Mouse (Mus musculus) embryonic facial prominence, embryonic 10.5 days (tissue): ENCODE data around the gene Ccdc138. TPM values are rescaled to one million over a fixed set of nuclear protein-coding genes. Genes with fewer than 3 reads are reported as not detected.
A peak's percentile ranks its signal among the peaks of the same experiment; 100 is the strongest.

Source experiments
- DNase-seq: peaks from one replicate; pipeline ENCODE4 v3.0.0-alpha.2; 2017; ENCODE audit warnings: low spot score
- H3K27ac ChIP-seq: fragments of 300-500 bp; sonication (generic); replicated peaks from 2 replicates; pipeline ENCODE4 v1.5.1; 2016; ENCODE audit warnings: mild to moderate bottlenecking
- H3K27me3 ChIP-seq: fragments of 300-500 bp; sonication (generic); replicated peaks from 2 replicates; pipeline ENCODE4 v1.6.1; 2016; ENCODE audit warnings: low read depth, mild to moderate bottlenecking; ENCODE audit not compliant: poor library complexity, severe bottlenecking
- H3K36me3 ChIP-seq: fragments of 300-500 bp; sonication (generic); replicated peaks from 2 replicates; pipeline ENCODE4 v1.6.1; 2016; ENCODE audit warnings: mild to moderate bottlenecking, moderate library complexity
- H3K4me1 ChIP-seq: fragments of 300-500 bp; sonication (generic); 2 replicates; pipeline ENCODE4 v1.6.1; 2016
- H3K4me3 ChIP-seq: fragments of 300-500 bp; sonication (generic); 2 replicates; pipeline ENCODE4 v1.5.1; 2016; ENCODE audit warnings: mild to moderate bottlenecking, moderate library complexity
- H3K9me3 ChIP-seq: fragments of 300-500 bp; sonication (generic); 2 replicates; pipeline ENCODE4 v1.6.1; 2016; ENCODE audit warnings: mild to moderate bottlenecking
- WGBS: fragments of 180-500 bp; shearing (Covaris S2); methylation state at CpG from one replicate; pipeline ENCODE4 v1.1.7; 2016; 5-methylcytosine and 5-hydroxymethylcytosine counted together
- polyA plus RNA-seq: library from polyadenylated mRNA; unstranded; fragments of >200 nt; fragmentation: Nextera tagmentation; extraction: Ambion mirVana; gene quantifications from 2 replicates; pipeline ENCODE4 v1.2.1, GENCODE M21; 2016

Gene Ccdc138
- polyA plus RNA-seq, 1 experiment from 2014 or later: 11.5 TPM

DNA sequence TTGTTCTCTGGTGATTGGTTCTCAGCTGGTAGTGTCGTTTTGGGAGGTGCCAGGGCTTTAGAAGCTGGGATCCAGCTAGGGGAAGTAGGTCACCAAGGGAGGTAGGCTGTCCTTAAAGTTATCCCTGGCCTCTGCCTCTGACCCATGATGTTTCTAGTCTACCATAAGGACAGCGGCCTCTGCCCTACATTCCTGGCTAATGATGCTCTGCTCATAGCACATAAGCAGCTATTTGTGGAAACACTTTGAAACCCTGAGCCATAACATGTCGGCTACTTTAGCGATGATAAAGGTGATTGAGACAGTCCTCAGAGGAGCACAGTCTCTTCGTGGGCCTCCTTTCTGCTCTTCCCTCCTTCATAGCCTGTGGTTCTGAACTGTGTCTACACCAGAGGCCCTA lies 98.1 kb downstream of the Ccdc138 start:
- no peak overlapping the region for H3K4me3 ChIP-seq
- DNase-seq: peak; percentile 6
- 64% methylated on average over 5 of the region's 5 CpGs for WGBS
- peaks cover 4% of the 10 kb centered on the region; the same call in 1 of the 2 replicates for H3K9me3 ChIP-seq
- H3K4me1 ChIP-seq: no peaks in the 10 kb centered on the region
- no peak overlapping the region for H3K27ac ChIP-seq
- no peaks in the 10 kb centered on the region for H3K27me3 ChIP-seq
- no peaks in the 10 kb centered on the region for H3K36me3 ChIP-seq

DNA sequence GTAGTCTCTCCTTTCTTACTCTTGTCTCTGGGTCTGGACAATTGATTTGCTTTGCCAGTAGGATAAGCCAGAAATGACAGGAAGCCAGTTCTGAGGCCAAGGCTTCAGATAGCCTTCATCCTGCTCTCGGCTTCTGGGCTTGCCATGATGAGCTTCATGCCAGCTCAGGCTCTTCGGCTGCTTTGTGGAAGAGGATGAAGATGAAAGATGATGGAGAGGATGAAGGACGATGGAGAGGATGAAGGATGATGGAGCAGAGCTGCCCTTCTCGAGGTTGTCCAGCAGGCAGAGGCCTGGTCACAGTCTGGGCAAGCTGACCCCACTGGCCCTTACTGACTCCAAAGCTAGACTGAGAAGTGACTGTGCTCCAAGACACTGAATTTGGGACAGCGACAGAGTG lies 102.4 kb downstream of the Ccdc138 start:
- H3K27me3 ChIP-seq: no peaks in the 10 kb centered on the region
- H3K9me3 ChIP-seq: no peaks in the 10 kb centered on the region
- H3K4me1 ChIP-seq: peaks cover 5% of the 10 kb centered on the region; the same call in 1 of the 2 replicates
- H3K27ac ChIP-seq: no peak overlapping the region
- peak; percentile 5 for DNase-seq
- no peak overlapping the region for H3K4me3 ChIP-seq
- H3K36me3 ChIP-seq: no peaks in the 10 kb centered on the region
- WGBS: 85% methylated on average over 5 of the region's 5 CpGs

DNA sequence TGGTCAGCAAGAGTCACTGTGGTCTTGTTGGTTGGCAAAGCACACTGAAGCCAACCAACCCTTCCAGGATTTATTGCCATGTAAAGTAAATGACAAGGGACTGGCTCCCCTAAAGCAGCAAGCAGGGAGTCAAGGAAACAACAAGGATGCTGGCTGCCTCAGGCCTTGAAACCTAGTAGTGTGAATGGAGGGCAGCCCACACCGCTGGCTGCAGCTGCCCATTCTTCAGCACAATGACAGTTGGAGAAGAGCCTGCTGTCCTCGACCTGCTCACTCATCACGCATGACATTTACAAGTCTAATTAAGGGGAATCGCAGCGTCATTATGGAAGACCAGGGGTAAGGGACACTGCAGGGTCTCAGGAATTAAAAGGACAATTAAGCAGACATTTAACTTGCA lies 103.2 kb downstream of the Ccdc138 start:
- H3K9me3 ChIP-seq: no peaks in the 10 kb centered on the region
- H3K36me3 ChIP-seq: no peaks in the 10 kb centered on the region
- peaks cover 5% of the 10 kb centered on the region; the same call in 1 of the 2 replicates for H3K4me1 ChIP-seq
- no peak overlapping the region for H3K27ac ChIP-seq
- H3K27me3 ChIP-seq: no peaks in the 10 kb centered on the region
- H3K4me3 ChIP-seq: no peak overlapping the region
- 9% methylated on average over 5 of the region's 5 CpGs for WGBS
- DNase-seq: peak; percentile 7

DNA sequence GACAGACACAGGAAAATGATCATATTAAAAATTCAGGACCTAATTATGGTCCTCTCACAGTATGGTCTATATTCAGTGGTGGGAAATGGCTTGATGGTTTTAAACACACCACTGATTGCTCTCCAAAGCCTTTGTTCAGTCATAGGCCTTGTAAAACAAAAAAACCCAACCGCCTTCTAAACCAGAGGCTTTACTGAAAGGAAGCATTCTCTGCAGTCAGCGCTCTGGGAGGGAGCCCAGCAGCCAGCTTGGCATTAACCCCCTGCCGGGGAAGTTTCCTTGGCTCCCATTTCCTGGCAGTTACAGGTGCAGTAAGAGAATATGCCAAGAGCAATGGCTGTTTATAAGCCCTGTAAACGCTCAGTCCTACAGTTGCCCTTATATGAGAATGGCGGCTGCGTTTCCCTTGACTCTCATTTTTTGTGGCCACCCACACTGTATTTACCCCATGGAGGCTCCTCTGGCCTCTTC lies 103.7 kb downstream of the Ccdc138 start:
- 26% methylated on average over 6 of the region's 6 CpGs for WGBS
- DNase-seq: no peak
- no peaks in the 10 kb centered on the region for H3K9me3 ChIP-seq
- no peak overlapping the region for H3K4me3 ChIP-seq
- no peaks in the 10 kb centered on the region for H3K27me3 ChIP-seq
- H3K27ac ChIP-seq: no peak overlapping the region
- no peaks in the 10 kb centered on the region for H3K36me3 ChIP-seq
- H3K4me1 ChIP-seq: peaks cover 5% of the 10 kb centered on the region; the same call in 1 of the 2 replicates

DNA sequence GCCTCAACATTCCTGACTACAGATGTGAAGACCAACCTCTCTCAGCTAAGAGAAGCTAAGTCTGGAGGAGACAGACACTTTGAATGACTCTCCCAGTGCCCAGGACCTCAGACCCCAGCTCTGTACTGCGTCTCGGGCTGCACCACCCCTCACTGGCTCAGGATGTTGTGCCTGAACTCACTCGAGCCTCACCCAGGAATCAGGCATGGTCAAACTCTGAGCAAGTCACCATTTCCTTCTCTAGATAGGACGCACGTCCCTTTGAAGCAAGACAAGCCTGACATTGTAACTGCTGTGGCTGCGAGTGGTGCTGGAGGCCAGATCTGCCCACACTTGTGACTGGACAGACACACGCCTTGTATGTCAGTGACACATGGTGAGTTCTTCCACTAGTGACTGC lies 104.2 kb downstream of the Ccdc138 start:
- no peaks in the 10 kb centered on the region for H3K27me3 ChIP-seq
- H3K4me1 ChIP-seq: peaks cover 5% of the 10 kb centered on the region; the same call in 1 of the 2 replicates
- no peaks in the 10 kb centered on the region for H3K36me3 ChIP-seq
- no peaks in the 10 kb centered on the region for H3K9me3 ChIP-seq
- 75% methylated on average over 7 of the region's 7 CpGs for WGBS
- H3K4me3 ChIP-seq: no peak overlapping the region
- DNase-seq: peak; percentile 7
- no peak overlapping the region for H3K27ac ChIP-seq

DNA sequence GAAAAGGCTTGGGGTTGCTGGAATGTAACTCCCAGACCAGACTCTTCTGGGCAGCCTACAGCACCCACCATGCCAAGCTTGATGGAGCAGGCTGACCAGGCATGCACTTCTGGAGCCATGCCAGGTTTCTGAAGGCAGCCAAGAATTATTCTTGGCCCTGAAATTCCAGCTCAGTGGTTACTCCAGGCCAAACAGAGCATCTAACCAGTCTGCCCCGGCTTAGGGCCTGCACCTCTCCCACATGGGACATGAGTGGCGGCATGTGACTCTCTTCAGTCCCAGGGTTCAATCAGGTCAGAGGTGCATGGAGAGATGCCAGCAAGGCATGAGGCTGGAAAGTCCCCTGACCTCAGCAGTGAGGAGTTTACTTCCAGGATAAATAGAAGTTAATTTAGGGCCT lies 107.0 kb downstream of the Ccdc138 start:
- H3K4me3 ChIP-seq: no peak overlapping the region
- H3K27me3 ChIP-seq: no peaks in the 10 kb centered on the region
- H3K36me3 ChIP-seq: no peaks in the 10 kb centered on the region
- no peaks in the 10 kb centered on the region for H3K9me3 ChIP-seq
- peaks cover 5% of the 10 kb centered on the region; the same call in 1 of the 2 replicates for H3K4me1 ChIP-seq
- no peak overlapping the region for H3K27ac ChIP-seq
- WGBS: 78% methylated on average over 2 of the region's 2 CpGs
- DNase-seq: no peak

DNA sequence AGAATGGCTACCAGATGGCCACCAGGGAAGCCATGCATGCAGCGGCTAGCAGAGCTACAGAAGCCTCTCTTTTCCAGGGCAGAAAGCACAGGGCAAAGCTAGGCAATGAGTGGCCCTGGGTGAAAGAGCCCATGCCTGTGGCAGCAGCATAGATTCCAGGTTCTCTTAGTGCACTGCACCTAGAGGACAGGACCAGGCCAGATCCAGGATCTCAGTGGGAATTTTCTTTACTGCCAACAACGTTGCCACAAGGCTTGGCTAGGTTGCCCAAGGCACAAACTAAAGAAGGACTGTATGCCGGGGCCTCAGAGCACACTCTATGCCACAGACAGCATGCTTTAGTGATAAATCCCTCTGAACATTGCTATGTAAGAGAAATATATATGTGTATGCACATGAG lies 108.6 kb downstream of the Ccdc138 start:
- Histone ChIP-seq H3K4me3 (no peak overlapping the region), H3K9me3 (no peaks in the 10 kb centered on the region), H3K4me1 (peaks cover 5% of the 10 kb centered on the region; the same call in 1 of the 2 replicates), H3K36me3 (no peaks in the 10 kb centered on the region), H3K27me3 (no peaks in the 10 kb centered on the region), H3K27ac (no peak overlapping the region)
- DNase-seq: no peak
- 86% methylated on average over 3 of the region's 3 CpGs for WGBS

DNA sequence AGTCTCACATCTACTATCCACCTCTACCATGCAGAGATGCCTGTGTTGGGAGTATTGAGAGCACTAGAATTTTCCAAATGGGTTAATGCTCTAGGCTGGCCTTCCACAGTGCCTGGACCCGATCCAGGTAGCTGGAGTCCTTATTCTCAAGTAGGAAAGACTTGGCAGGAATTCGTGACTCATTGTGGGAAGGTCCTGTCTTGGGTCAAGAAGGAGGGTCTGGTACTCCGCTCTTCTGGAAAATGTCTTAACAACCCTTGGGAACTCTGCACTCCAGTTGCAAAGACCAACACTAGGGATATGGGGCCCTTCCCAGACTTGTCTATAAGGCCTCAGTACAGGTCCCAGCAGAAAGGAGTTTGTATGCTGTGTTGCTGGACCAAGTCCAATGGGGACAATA lies 111.1 kb downstream of the Ccdc138 start:
- H3K9me3 ChIP-seq: no peaks in the 10 kb centered on the region
- no peaks in the 10 kb centered on the region for H3K4me1 ChIP-seq
- H3K4me3 ChIP-seq: no peak overlapping the region
- no peak overlapping the region for H3K27ac ChIP-seq
- 85% methylated on average over 3 of the region's 3 CpGs for WGBS
- no peak for DNase-seq
- no peaks in the 10 kb centered on the region for H3K27me3 ChIP-seq
- no peaks in the 10 kb centered on the region for H3K36me3 ChIP-seq

DNA sequence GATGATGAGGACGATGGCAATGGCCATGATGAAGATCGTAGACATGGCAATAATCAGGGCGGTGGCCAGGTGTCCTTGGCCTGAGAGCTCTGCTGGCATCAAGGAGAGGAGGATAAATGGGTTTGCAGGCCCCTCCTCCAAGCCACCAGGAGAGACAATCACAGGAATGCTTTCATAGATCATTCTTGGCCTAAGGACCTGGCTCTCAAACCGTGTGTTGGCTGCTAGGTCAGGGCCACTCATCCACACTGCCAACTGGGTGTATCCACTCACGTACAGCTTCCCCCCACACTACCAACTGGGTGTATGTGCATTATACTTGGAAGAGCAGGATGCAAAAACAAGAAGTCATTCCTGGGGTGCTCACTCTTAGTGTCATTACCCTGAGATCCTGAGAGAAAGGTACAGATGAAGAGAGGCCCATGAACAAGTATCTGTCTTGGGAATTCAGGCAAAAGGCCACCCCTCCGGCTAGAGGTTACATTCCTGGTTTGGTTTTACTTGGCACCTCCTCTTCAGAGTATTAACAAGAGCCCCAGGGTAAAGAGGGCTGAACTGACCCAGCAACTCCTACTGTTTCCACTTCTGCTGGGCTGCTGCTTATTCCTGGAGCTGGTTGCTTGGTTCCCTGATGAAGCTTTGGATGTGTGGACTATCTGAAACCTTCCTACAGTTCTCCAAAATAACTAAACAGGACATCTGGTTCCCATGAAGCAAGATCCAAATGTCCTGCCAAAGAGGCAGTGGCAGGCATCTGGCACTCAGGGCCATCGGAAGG lies 112.9 kb downstream of the Ccdc138 start:
- Histone ChIP-seq H3K36me3 (no peaks in the 10 kb centered on the region), H3K9me3 (no peaks in the 10 kb centered on the region), H3K4me3 (no peak overlapping the region), H3K27me3 (no peaks in the 10 kb centered on the region), H3K4me1 (no peaks in the 10 kb centered on the region), H3K27ac (no peak overlapping the region)
- WGBS: 85% methylated on average over 7 of the region's 7 CpGs
- DNase-seq: no peak

DNA sequence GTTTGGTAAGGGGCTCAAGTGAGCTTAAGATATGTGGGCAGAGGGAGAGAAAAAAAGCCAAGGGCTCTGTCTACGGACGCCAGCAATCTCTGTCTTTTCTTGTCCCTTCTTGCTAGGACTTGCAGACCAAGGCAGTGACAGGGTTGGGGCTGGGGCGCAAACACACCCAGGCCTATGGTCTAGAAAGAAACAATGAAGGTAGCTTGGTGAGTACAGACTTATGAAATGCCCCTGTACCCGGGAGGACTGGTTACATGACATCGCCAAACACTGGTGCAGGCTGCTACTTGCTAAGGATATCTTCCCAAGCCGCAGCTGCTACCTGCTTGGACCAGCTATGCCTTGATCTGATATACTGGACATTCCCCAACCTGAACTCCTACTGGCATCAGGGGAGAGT lies 116.9 kb downstream of the Ccdc138 start:
- no peak overlapping the region for H3K27ac ChIP-seq
- 87% methylated on average over 6 of the region's 6 CpGs for WGBS

DNA sequence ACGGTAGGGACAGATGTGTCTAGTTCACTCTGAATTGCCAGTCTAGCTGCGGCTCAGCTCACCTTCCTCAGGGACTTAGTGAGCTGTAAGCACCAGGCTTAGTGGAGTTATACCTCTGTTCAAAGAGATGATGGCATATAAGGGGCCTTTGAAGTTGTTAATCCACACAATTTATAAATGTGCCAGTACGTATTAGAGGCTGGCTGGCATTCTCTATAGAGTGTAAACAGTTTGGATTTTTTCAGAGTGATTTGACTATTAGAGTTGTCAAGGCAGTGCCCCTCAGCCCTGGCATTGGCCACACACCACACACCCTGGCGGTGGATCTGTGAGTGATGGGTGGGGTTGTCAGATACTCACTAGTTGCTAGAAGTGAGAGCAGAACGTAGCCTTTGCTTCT lies 118.8 kb downstream of the Ccdc138 start:
- H3K27ac ChIP-seq: no peak overlapping the region
- H3K9me3 ChIP-seq: no peaks in the 10 kb centered on the region
- H3K4me3 ChIP-seq: no peak overlapping the region
- H3K36me3 ChIP-seq: no peaks in the 10 kb centered on the region
- 86% methylated on average over 5 of the region's 5 CpGs for WGBS
- no peaks in the 10 kb centered on the region for H3K27me3 ChIP-seq
- H3K4me1 ChIP-seq: no peaks in the 10 kb centered on the region
- DNase-seq: no peak

More for the DNA sequence above, 116.9 kb downstream of the Ccdc138 start:
- Histone ChIP-seq H3K36me3 (no peaks in the 10 kb centered on the region), H3K4me3 (no peak overlapping the region), H3K4me1 (no peaks in the 10 kb centered on the region), H3K9me3 (no peaks in the 10 kb centered on the region), H3K27me3 (no peaks in the 10 kb centered on the region)
- DNase-seq: no peak

DNA sequence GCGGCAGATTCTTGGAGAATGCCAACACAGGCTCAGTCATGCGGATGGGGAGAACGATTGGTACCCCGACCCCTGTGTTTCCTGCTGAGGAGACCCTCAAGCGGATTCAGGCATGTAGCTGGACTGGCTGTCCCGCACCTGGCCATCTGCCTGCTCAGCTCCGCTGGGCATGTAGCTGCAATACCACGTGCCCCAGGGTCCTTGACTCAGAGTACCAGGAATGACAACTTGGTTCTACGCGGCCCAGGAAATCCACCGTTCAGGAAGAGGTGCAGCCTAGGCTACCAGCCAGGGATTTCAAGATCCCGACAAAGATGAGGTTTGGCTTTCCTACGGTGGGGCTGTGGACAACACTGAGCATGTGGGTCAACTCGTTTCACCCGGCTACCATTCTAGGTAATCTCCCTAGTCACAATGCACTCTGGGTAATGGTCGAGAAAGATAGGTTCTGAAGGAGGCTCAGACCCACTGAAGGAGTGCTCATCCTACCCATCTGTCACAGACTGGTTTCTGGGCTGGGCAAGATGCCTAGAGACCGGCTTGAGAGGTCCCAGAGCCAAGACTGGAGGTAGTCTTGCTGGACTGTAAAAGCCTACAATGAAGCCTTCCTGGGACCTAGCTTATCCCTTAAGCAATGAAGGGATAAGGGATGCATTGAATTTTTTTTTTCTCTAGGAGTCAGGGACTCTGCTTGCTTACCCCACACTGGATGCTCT lies 120.9 kb downstream of the Ccdc138 start:
- H3K4me3 ChIP-seq: no peak overlapping the region
- WGBS: 89% methylated on average over 17 of the region's 17 CpGs
- no peak for DNase-seq
- no peaks in the 10 kb centered on the region for H3K9me3 ChIP-seq
- no peaks in the 10 kb centered on the region for H3K4me1 ChIP-seq
- no peaks in the 10 kb centered on the region for H3K36me3 ChIP-seq
- H3K27ac ChIP-seq: no peak overlapping the region
- H3K27me3 ChIP-seq: no peaks in the 10 kb centered on the region

DNA sequence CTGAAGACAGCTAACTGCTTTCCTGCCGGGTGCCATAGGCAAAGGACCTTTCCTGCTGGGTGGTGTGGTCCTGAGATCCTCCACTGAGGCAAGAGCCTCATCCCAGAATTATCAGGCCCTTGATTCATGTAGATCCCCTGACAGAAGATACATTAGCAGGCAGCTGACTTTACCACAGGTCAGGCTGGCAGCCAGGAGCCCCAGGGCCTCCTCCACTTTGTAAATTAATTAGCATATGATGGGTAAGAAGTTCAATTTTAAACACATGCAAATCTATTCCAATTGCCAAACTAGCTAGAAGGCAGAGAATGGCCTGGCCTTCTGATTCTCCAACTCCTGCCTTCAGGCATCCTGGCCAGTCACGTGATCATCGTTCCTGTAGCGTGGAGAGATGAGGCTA lies 121.5 kb downstream of the Ccdc138 start:
- Histone ChIP-seq H3K27me3 (no peaks in the 10 kb centered on the region), H3K36me3 (no peaks in the 10 kb centered on the region), H3K4me1 (no peaks in the 10 kb centered on the region), H3K27ac (no peak overlapping the region), H3K4me3 (no peak overlapping the region), H3K9me3 (no peaks in the 10 kb centered on the region)
- WGBS: 93% methylated on average over 4 of the region's 4 CpGs
- no peak for DNase-seq
